Mouse (Mus musculus) intestine, postnatal 0 days (tissue): Measurements from ENCODE around the gene Gm49405. TPM values are rescaled to one million over a fixed set of nuclear protein-coding genes. Genes with fewer than 3 reads are reported as not detected.
"Not testable (repeated sequence)": the region's sequence is repeated elsewhere in the genome, so short reads cannot be mapped to it uniquely, and the experiment has no call there.

ENCODE experiments used
- ATAC-seq: fragments of 200-750 bp; cut with Nextera tagmentation; 2 replicates; pipeline ENCODE4 v1.8.0; 2017; ENCODE audit warnings: mild to moderate bottlenecking, moderate TSS enrichment, moderate library complexity
- H3K27ac ChIP-seq: fragments of 300-500 bp; sonication (generic); 2 replicates; pipeline ENCODE4 v1.5.1; 2014; ENCODE audit warnings: mild to moderate bottlenecking, low read depth, low read length, moderate library complexity
- H3K27me3 ChIP-seq: fragments of 300-500 bp; sonication (generic); replicated peaks from 2 replicates; pipeline ENCODE4 v1.6.1; 2014; ENCODE audit warnings: low read length, mixed read lengths; ENCODE audit not compliant: control insufficient read depth, insufficient read depth
- H3K36me3 ChIP-seq: fragments of 300-500 bp; sonication (generic); 2 replicates; pipeline ENCODE4 v1.6.1; 2014; ENCODE audit warnings: mild to moderate bottlenecking, moderate library complexity; ENCODE audit not compliant: control insufficient read depth, insufficient read depth
- H3K4me1 ChIP-seq: fragments of 300-500 bp; sonication (generic); replicated peaks from 2 replicates; pipeline ENCODE4 v1.6.1; 2014; ENCODE audit warnings: antibody characterized with exemption, low read length, mixed read lengths; ENCODE audit not compliant: control insufficient read depth, insufficient read depth
- H3K4me2 ChIP-seq: fragments of 300-500 bp; sonication (generic); replicated peaks from 2 replicates; pipeline ENCODE4 v1.6.1; 2014; ENCODE audit warnings: low read depth, mild to moderate bottlenecking, moderate library complexity
- H3K4me3 ChIP-seq: fragments of 300-500 bp; sonication (generic); 2 replicates; pipeline ENCODE4 v1.5.1; 2014; ENCODE audit warnings: low read depth, low read length
- H3K9ac ChIP-seq: fragments of 300-500 bp; sonication (generic); 2 replicates; pipeline ENCODE4 v1.6.1; 2014; ENCODE audit warnings: mild to moderate bottlenecking, low read depth, low read length
- H3K9me3 ChIP-seq: fragments of 300-500 bp; sonication (generic); 2 replicates; pipeline ENCODE4 v1.6.1; 2016; ENCODE audit warnings: mixed run types; ENCODE audit not compliant: control insufficient read depth
- CTCF ChIP-seq: sonication (generic); IDR thresholded peaks from 2 replicates; pipeline ENCODE4 v1.5.1; 2016; ENCODE audit warnings: low read depth, mild to moderate bottlenecking, control low read depth, antibody characterized with exemption, moderate library complexity
- WGBS: fragments of 180-500 bp; shearing (Covaris S2); extraction: QIAGEN DNeasy Blood & Tissue Kit; methylation state at CpG from one replicate; pipeline ENCODE4 v1.1.7; 2014; 5-methylcytosine and 5-hydroxymethylcytosine counted together
- polyA plus RNA-seq: library from polyadenylated mRNA; unstranded; fragments of >200 nt; fragmentation: Nextera tagmentation; extraction: Ambion mirVana; gene quantifications from 2 replicates; pipeline ENCODE4 v1.2.1, GENCODE M21; 2015

The Gm49405 gene
- polyA plus RNA-seq, 1 experiment from 2014 or later: 0.42 TPM

GRCm38 (mm10) chr19:3958470-3958869 is 42.0 kb upstream of the Gm49405 start, which contains the start of gene Aldh3b3:
Gene Aldh3b3, plus strand, starts transcription at chr19:3958645.
- no peak for TF ChIP-seq CTCF
- H3K9ac ChIP-seq: no peak within 1 kb of the TSS
- H3K4me2 ChIP-seq: no peak within 1 kb of the TSS
- no peak within 1 kb of the TSS for H3K27ac ChIP-seq
- H3K36me3 ChIP-seq: no peaks in the 10 kb centered on the region
- H3K9me3 ChIP-seq: no peaks in the 10 kb centered on the region
- H3K27me3 ChIP-seq: no peaks in the 10 kb centered on the region
- H3K4me3 ChIP-seq: no peak within 1 kb of the TSS
- no peaks in the 10 kb centered on the region for H3K4me1 ChIP-seq
- WGBS: 62% methylated on average over 4 of the region's 4 CpGs
- no peak for ATAC-seq

GRCm38 (mm10) chr19:3959030-3959429 is 41.4 kb upstream of the Gm49405 start:
- H3K4me3 ChIP-seq: no peak overlapping the region
- no peaks in the 10 kb centered on the region for H3K9me3 ChIP-seq
- no peaks in the 10 kb centered on the region for H3K27me3 ChIP-seq
- H3K27ac ChIP-seq: no peak overlapping the region
- H3K36me3 ChIP-seq: no peaks in the 10 kb centered on the region
- no peak for ATAC-seq
- no peak for TF ChIP-seq CTCF
- no peak overlapping the region for H3K4me2 ChIP-seq
- no peaks in the 10 kb centered on the region for H3K4me1 ChIP-seq
- H3K9ac ChIP-seq: no peak overlapping the region

- Histone ChIP-seq H3K9ac (no peak overlapping the region), H3K4me2 (no peak overlapping the region), H3K4me1 (no peaks in the 10 kb centered on the region), H3K4me3 (no peak overlapping the region), H3K9me3 (no peaks in the 10 kb centered on the region), H3K27me3 (no peaks in the 10 kb centered on the region), H3K27ac (no peak overlapping the region), H3K36me3 (no peaks in the 10 kb centered on the region)
- 80% methylated on average over 5 of the region's 5 CpGs for WGBS
- no peak for ATAC-seq
- no peak for TF ChIP-seq CTCF
Observed at GRCm38 (mm10) chr19:3960211-3960610, 40.2 kb upstream of the Gm49405 start.

GRCm38 (mm10) chr19:3961805-3962204 is 38.6 kb upstream of the Gm49405 start:
- not testable (repeated sequence) for H3K4me2 ChIP-seq, H3K27me3 ChIP-seq, H3K4me1 ChIP-seq, H3K9ac ChIP-seq, H3K9me3 ChIP-seq, H3K4me3 ChIP-seq, H3K27ac ChIP-seq, ATAC-seq, H3K36me3 ChIP-seq
- WGBS: 95% methylated on average over 6 of the region's 6 CpGs

GRCm38 (mm10) chr19:3962469-3962868 is 38.0 kb upstream of the Gm49405 start:
- H3K4me2 ChIP-seq: no peak overlapping the region
- no peak overlapping the region for H3K27ac ChIP-seq
- no peak overlapping the region for H3K9ac ChIP-seq
- 4% methylated on average over 2 of the region's 2 CpGs for WGBS
- peak; percentile 54 for TF ChIP-seq CTCF
- H3K27me3 ChIP-seq: no peaks in the 10 kb centered on the region
- H3K4me1 ChIP-seq: no peaks in the 10 kb centered on the region
- H3K4me3 ChIP-seq: no peak overlapping the region
- H3K9me3 ChIP-seq: no peaks in the 10 kb centered on the region
- ATAC-seq: no peak
- no peaks in the 10 kb centered on the region for H3K36me3 ChIP-seq

GRCm38 (mm10) chr19:3964030-3964429 is 36.4 kb upstream of the Gm49405 start:
- Histone ChIP-seq H3K4me3 (no peak overlapping the region), H3K27me3 (no peaks in the 10 kb centered on the region), H3K4me1 (no peaks in the 10 kb centered on the region), H3K27ac (no peak overlapping the region), H3K4me2 (no peak overlapping the region), H3K9ac (no peak overlapping the region), H3K9me3 (no peaks in the 10 kb centered on the region), H3K36me3 (no peaks in the 10 kb centered on the region)
- WGBS: 70% methylated on average over 4 of the region's 4 CpGs
- no peak for ATAC-seq
- TF ChIP-seq CTCF: 0 out of 2 replicates have a peak, but pooled peaks have one; percentile 25
